Mouse (Mus musculus) liver, postnatal 0 days (tissue): ENCODE measurements around the gene Tmem229b.

Experiments
- CTCF ChIP-seq: sonication (generic); IDR thresholded peaks from 2 replicates; pipeline ENCODE4 v1.5.1; 2016; ENCODE audit warnings: antibody characterized with exemption, low read depth
- EP300 ChIP-seq: IDR thresholded peaks from 2 replicates; pipeline ENCODE4 v1.6.1; 2016; ENCODE audit warnings: antibody characterized with exemption, low read depth, mild to moderate bottlenecking

GRCm38 (mm10) chr12:78974767-78975166, 32.7 kb downstream of the Tmem229b start:
- TF ChIP-seq EP300 (no peak), CTCF (no peak)
